Mouse (Mus musculus) layer of hippocampus, adult 9-11 months (tissue): ENCODE data around the gene Bicdl1.

ENCODE experiments used
- DNase-seq: peaks from one replicate; pipeline ENCODE4 v3.0.0; 2022

Gene Bicdl1

GRCm38 (mm10) chr5:115724422-115724821, 7.0 kb downstream of the Bicdl1 start:
- DNase-seq, result no peak

DNA sequence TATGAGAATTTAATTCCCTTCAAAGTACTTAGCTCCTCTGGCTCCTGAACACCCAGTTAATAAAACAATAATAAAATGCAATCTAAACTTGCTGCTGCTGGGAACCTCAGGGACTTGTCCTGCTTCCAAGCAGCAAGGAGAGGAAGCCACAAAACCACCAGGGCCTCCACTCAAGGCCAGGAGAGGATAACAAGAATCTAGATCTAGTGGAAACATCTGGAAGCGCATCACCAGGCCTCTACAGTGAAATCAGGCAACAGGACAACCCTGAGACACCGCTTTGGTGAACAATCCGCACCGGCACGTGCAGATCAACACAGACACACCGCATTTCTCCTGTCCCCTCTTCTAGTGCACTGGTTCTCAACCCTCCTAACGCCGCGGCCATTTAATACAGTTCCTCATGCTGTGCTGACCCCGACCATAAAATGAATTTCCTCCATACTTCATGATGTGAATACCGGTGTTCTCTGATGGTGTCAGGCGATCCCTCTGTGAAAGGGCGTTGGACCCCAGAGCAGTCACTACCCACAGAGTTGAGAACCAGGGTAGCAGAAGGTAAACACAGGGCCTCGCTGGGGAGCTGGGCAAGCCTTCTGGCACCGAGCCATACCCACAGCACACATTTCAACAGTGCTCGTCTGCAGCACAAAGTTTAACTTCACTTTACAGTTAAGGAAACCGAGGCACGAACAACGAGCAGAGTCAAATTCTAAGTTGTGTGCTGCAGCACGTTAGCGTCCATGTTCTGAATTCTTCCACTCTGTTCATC, 9.0 kb downstream of the Bicdl1 start:
- DNase-seq, result no peak

DNA sequence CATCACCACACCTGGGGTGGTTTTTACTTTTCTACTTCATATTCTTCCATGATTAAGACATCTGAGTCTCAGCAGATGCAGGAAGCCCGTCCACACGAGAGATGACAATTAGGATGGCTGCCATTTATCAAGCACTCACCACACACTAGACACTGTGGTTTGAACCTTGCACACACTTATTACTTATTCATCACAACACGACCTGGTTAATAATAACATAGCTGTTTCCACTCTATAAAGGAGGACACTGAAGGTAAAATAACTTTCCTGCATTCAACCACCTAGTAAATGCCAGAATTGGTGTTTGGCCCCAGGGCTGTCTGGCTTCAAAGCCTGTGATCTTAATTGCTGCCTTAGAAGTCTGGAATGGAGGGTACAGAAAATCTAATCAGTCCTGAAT, 10.7 kb downstream of the Bicdl1 start:
- DNase-seq, result no peak

DNA sequence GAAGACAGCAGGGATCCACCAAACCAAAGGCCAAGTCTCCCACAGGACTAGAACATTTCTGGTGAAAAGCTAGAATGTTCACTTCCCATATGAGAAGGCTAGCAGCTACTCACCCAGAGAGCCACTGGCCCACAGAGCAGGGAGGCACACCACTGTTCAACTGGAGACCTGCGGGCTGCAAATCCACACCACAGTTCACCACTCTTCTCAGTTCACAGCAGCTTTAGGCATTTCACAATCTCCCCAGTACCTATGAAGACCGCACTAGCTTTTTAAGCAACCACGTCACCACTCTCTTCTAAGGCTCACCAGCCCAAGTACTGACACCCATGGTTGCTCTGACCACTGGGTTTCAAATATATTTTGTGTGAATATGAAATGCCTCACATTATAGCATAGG, 13.7 kb downstream of the Bicdl1 start:
- no peak for DNase-seq

GRCm38 (mm10) chr5:115717106-115717505, 14.3 kb downstream of the Bicdl1 start:
- no peak for DNase-seq

- DNase-seq, result no peak
Measured at GRCm38 (mm10) chr5:115716426-115716825, 15.0 kb downstream of the Bicdl1 start.

DNA sequence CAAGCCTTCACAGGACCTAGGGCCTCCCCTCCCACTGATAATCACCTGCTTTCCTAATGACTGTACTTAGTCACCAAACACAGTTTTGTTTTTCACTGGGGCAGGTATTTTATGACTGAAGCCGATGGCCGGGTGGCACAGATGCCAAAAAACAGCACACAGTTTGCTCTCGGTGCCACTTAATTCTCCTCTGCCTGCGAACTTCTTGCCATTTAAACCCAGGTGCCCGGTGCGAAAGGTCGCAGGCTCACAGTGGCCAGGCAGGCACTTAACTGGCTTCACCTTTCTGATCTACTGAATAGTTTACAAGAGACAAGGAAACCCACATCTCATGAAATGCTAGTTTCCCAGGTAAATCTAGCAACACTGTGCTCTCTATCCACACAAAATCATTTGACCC, 16.7 kb downstream of the Bicdl1 start:
- DNase-seq, result no peak

DNA sequence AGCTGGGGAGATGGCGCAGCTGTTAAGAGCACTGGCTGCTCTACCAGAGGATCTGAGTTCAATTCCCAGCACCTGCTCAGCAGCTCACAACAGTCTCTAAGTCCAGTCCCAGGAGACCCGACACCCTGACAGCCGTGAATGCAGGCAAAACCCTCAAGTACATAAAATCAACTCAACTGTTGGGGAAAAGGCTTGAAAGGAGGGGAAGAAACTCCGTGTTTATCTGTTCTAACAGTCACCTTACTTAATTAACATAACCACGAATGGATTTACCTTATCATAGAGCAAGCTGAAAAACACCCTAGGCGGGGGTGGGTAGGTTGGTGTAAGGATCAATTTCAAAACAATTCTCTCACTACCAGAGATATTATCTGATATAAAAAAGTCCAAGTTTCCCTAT, 18.9 kb downstream of the Bicdl1 start:
- DNase-seq, result no peak

DNA sequence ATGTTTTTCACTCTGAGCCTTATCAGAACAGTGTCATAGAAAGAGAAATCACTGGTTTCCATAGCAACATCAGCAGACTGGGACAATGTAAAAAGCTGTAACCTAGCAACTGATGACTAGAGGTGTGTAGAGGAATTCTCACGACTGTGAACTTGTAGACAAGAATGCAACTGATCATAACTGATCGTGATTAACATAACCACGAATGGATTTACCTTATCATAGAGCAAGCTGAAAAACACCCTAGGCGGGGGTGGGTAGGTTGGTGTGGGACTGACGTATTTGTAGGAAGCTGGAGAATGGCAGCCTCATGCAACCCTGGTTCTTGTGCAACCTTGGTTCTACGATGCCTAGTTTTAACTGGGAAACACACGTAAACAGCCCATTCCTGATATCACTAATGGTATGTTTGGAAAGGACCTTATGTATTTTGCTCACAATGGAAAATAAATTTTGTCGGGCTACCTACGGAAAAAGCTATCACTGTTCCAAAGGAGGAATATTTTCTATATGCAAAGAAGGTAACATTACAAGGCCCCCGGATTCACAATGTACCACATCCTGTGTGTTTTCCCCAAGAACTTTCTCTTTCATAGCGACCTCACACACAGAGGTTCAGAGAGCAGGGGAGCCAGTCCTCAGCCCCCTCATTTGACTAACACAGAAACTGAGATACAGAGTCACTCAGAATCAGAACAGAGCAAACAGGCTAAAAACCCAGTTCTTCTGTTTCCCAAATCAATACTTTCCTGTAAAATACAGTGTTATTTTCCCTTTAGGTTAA, 19.6 kb downstream of the Bicdl1 start:
- no peak for DNase-seq

- DNase-seq, result no peak
Measured at GRCm38 (mm10) chr5:115710171-115710570, 21.2 kb downstream of the Bicdl1 start.

DNA sequence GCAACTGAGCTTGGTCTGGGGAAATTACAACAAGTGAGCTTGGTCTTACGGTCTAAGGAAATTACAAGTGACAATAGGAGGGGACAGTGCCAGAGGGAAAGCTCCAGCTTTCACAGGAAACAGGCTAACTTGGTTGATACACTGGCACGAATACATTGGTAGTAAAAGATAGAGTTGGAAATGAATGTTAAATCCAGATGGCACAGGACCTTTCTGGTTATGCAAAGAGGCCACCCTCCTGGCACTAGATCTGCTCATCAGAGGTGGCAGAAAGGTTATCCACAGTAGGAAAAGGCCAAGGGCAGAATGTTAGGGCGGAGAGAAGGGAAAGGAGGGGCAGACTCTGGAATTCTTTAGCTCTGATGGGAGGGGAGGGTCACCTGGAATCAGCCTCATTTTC, 22.5 kb downstream of the Bicdl1 start:
- no peak for DNase-seq

DNA sequence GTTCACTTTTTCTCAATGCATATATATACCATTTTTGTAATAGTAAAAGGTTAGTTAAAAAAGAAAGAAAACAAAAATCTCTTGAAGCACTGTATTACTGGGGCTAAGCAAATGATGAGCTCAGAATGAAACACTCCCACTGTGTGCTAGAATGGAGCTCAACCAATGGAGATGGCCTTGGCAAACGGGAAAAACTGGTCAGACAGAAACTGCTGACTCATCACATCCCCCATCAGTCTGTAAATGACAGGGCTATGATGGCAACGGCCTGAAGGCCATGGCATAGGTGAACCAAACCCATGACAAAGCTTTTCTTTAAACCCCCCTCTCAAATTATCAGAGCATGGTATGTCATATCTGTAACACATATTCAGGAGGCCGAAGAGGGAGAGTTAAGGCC, 29.4 kb downstream of the Bicdl1 start:
- no peak for DNase-seq

DNA sequence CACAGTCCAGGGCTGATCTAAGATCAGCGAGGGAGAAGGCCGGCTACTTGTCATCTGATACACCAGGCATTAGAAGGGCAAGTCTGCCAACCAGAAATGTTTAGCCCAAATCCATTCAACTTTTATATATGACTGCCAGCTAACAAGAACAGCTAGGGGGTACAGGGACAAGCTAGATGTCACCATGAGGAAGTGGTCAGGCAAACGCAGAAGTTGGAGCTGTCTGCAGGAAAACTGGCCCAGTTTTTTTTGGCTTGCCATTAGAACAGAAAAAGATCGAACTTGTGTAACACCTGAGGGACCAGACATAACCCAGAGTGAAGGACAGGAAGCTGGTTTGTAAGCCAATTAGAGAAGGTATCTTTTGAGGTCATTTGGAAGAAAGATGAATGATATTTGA, 30.2 kb downstream of the Bicdl1 start:
- DNase-seq, result no peak

GRCm38 (mm10) chr5:115696811-115697210, 34.6 kb downstream of the Bicdl1 start:
- DNase-seq, result no peak

- DNase-seq, result peak; percentile 31
Measured at GRCm38 (mm10) chr5:115695191-115695770, 36.1 kb downstream of the Bicdl1 start.

GRCm38 (mm10) chr5:115693271-115693670, 38.1 kb downstream of the Bicdl1 start:
- no peak for DNase-seq

GRCm38 (mm10) chr5:115686716-115687115, 44.7 kb downstream of the Bicdl1 start:
- DNase-seq, result no peak

DNA sequence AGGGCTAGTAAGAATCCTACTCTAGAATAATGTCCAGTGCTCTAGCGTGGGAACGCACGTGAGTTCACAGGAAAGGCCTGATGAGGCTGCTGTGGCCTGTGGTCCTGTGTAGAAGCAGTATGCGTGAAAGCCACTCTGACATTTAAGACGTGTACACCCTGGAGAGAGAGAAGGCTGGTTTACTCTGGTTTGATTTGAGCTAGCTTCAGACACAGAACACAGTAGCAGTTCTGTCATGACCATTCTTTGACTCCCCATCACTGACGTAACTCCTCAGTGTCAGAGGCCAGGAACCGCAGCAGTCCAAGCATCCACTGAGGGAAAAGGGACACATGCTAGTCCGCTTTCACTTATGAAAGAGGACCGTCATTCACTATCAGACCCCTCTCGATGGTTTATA, 46.3 kb downstream of the Bicdl1 start:
- no peak for DNase-seq

DNA sequence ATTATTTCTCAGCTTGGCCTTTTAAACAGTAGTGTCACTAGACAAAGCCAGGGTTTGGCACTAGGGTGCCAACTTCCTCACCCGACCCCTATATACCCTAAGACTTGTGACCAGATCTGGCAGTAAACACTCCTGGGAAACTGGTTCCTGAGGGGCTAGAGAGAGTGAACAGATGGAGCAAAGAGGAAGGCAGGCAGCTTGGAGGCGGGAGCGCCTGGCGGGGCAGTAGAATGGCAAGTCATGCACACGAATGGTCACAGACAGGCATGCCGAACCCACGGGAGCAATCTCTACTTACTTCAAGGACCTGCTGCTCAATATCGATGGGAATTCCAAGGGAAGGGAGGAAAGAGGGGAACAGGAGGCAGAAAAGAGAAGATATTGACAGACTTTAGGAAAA, 59.6 kb downstream of the Bicdl1 start:
- DNase-seq, result no peak

- DNase-seq, result no peak
Measured at GRCm38 (mm10) chr5:115670406-115670805, 61.0 kb downstream of the Bicdl1 start.

GRCm38 (mm10) chr5:115669974-115670373, 61.4 kb downstream of the Bicdl1 start:
- DNase-seq, result no peak

DNA sequence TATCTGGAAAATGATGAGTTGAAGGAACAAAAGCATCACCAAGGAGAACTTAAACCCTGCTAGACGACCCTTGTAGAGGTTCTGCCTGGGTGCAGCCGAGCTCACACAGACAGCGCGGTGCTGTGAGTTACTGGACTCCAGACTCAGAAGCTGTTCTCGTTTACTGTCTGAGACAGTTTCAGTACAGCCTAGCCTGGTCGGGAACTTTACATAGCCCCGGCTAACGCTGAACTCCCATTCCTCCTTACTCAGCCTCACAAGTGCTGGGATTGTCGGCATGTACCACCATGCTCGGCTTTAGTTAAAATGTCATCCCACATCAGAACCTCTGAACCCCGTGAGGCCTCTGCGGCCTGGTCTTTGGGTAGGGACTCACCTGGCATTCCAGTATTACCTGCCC, 62.4 kb downstream of the Bicdl1 start:
- DNase-seq, result no peak

GRCm38 (mm10) chr5:115667894-115668293, 63.5 kb downstream of the Bicdl1 start:
- no peak for DNase-seq

DNA sequence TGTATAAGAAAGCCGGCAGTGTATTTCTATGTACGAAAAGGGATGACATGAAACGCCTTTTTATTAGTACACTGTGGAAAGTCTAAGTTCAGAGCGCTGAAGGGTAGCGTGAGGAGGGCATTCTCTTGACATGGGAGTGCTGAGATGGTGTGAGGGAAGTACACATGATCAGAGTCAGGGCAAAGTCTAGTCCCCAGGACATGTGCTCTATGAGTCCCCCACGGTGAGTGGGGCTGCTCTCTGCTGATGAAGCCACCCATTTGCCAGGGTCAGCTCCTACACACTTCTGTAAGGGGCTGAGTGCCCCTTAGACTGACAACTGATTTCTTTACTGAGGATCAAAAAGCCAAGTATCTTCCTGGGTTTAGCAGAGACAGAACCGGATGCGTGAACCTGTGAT, 64.2 kb downstream of the Bicdl1 start:
- no peak for DNase-seq
